Mouse (Mus musculus) CH12.LX (cell line): Measurements from ENCODE around the gene Dnajc7. TPM values are rescaled to one million over a fixed set of nuclear protein-coding genes. Genes with fewer than 3 reads are reported as not detected.
"Not testable (repeated sequence)": the region's sequence is repeated elsewhere in the genome, so short reads cannot be mapped to it uniquely, and the experiment has no call there.

Experiments
- DNase-seq: peaks from one replicate; pipeline ENCODE4 v3.0.0-alpha.2; 2013; ENCODE audit errors: extremely low read depth
- H3K27ac ChIP-seq: 2 replicates; pipeline ENCODE4 v1.5.1; 2012; ENCODE audit warnings: low read depth, mild to moderate bottlenecking, control low read depth, moderate library complexity; ENCODE audit not compliant: insufficient read depth
- H3K27me3 ChIP-seq: replicated peaks from 2 replicates; pipeline ENCODE3; 2012; ENCODE audit warnings: inconsistent platforms
- H3K36me3 ChIP-seq, 2 experiments: replicated peaks in 1 of 2; 2 replicates each; pipeline versions ENCODE3 to v1.6.1; 2012; ENCODE audit warnings: inconsistent platforms in 1 of 2, low read length in 1 of 2, mild to moderate bottlenecking in 1 of 2, mixed read lengths in 1 of 2, moderate library complexity in 1 of 2; ENCODE audit not compliant: control insufficient read depth in 1 of 2, insufficient read depth in 1 of 2
- H3K4me1 ChIP-seq, 2 experiments: 2 replicates each; pipeline ENCODE4 v1.6.1; 2012; ENCODE audit warnings: inconsistent platforms in 1 of 2, moderate library complexity in 1 of 2; ENCODE audit not compliant: insufficient read depth in 2 of 2, control insufficient read depth in 1 of 2
- H3K4me2 ChIP-seq: 2 replicates; pipeline ENCODE4 v1.6.1; 2012; ENCODE audit warnings: low read depth, mild to moderate bottlenecking, control low read depth; ENCODE audit not compliant: poor library complexity, insufficient read depth, severe bottlenecking
- H3K4me3 ChIP-seq, 3 experiments: fragments of 150-350 bp in 1 of 3; sonication (generic) in 1 of 3; replicated peaks in 1 of 3; 2 replicates each; pipeline versions ENCODE3 to v1.5.1; 2011 to 2012; ENCODE audit warnings: low read depth in 2 of 3, low read length in 2 of 3, mild to moderate bottlenecking in 2 of 3, moderate library complexity in 2 of 3, control low read depth in 1 of 3, improper control_type of control experiment in 1 of 3, inconsistent platforms in 1 of 3, mixed read lengths in 1 of 3; ENCODE audit not compliant: poor library complexity in 1 of 3
- H3K79me2 ChIP-seq: replicated peaks from 2 replicates; pipeline ENCODE4 v1.6.1; 2012; ENCODE audit warnings: mild to moderate bottlenecking, moderate library complexity; ENCODE audit not compliant: control insufficient read depth, poor library complexity, insufficient read depth, severe bottlenecking; ENCODE audit errors: extremely low read depth
- H3K9ac ChIP-seq: 2 replicates; pipeline ENCODE4 v1.6.1; 2012; ENCODE audit warnings: low read depth, mild to moderate bottlenecking, control low read depth, moderate library complexity; ENCODE audit not compliant: insufficient read depth
- H3K9me3 ChIP-seq: replicated peaks from 2 replicates; pipeline ENCODE3; 2012; ENCODE audit warnings: low read length, inconsistent platforms, mixed read lengths
- EP300 ChIP-seq: IDR thresholded peaks from 2 replicates; pipeline ENCODE4 v1.6.1; 2011; ENCODE audit warnings: low read length, improper control_type of control experiment
- GABPA ChIP-seq: IDR thresholded peaks from 2 replicates; pipeline ENCODE4 v1.6.1; 2012; ENCODE audit warnings: low read depth, low read length, improper control_type of control experiment, inconsistent platforms; ENCODE audit not compliant: insufficient replicate concordance
- IRF4 ChIP-seq: IDR thresholded peaks from 2 replicates; pipeline ENCODE4 v1.6.1; 2014; ENCODE audit warnings: low read depth, mild to moderate bottlenecking, inconsistent platforms, low read length, improper control_type of control experiment
- MEF2A ChIP-seq: IDR thresholded peaks from 2 replicates; pipeline ENCODE4 v1.6.1; 2014; ENCODE audit warnings: low read depth, mild to moderate bottlenecking, inconsistent platforms, low read length, improper control_type of control experiment, borderline replicate concordance
- MXI1 ChIP-seq: IDR thresholded peaks from 2 replicates; pipeline ENCODE4 v1.6.1; 2011; ENCODE audit warnings: mild to moderate bottlenecking, low read depth, low read length, improper control_type of control experiment
- NRF1 ChIP-seq: IDR thresholded peaks from 2 replicates; pipeline ENCODE4 v1.6.1; 2014; ENCODE audit warnings: low read depth, mild to moderate bottlenecking, inconsistent platforms, low read length, improper control_type of control experiment, moderate library complexity
- TCF12 ChIP-seq: IDR thresholded peaks from 2 replicates; pipeline ENCODE4 v1.6.1; 2014; ENCODE audit warnings: low read depth, mild to moderate bottlenecking, inconsistent platforms, low read length, improper control_type of control experiment
- USF2 ChIP-seq: conservative IDR thresholded peaks from 2 replicates; pipeline ENCODE4 v1.6.1; 2011; ENCODE audit warnings: low read depth, low read length, improper control_type of control experiment
- ZKSCAN1 ChIP-seq: IDR thresholded peaks from 2 replicates; pipeline ENCODE4 v1.6.1; 2012; ENCODE audit warnings: low read depth, inconsistent platforms, low read length, improper control_type of control experiment, borderline replicate concordance
- ZNF384 ChIP-seq: IDR thresholded peaks from 2 replicates; pipeline ENCODE4 v1.6.1; 2012; ENCODE audit warnings: low read depth, low read length, improper control_type of control experiment, inconsistent platforms
- dilution Hi-C: fragments of 300-500 bp; cut with MboI; formaldehyde crosslinking; loops from 2 replicates; pipeline ENCODE4 v1.14.3; 2020; ENCODE audit warnings: low sequenced_read_pairs; ENCODE audit not compliant: extremely low pct_unique_long_range_greater_than_20kb, extremely low pct_ligation_motif_present
- in situ Hi-C: fragments of 300-500 bp; cut with MboI; formaldehyde crosslinking; loops from 3 replicates; pipeline ENCODE4 v1.14.3; 2019; ENCODE audit warnings: low sequenced_read_pairs, low pct_ligation_motif_present, low pct_unique_long_range_greater_than_20kb, mixed read lengths
- polyA plus RNA-seq: library from polyadenylated mRNA; unstranded; fragments of >175 nt; gene quantifications from 2 replicates; pipeline ENCODE4 v1.2.1, GENCODE M21; 2012; ENCODE audit warnings: low read depth; ENCODE audit not compliant: insufficient read length
- total RNA-seq, 2 experiments: library from RNA; depleted of rRNA; stranded (reverse); fragments of 300-350 nt in 1 of 2; fragments of >200 nt in 1 of 2; gene quantifications; 2 replicates each; pipeline ENCODE4 v1.2.3; 2012 to 2014

The Dnajc7 gene
- total and polyA plus RNA-seq, 3 experiments = 123 to 455 (median 249) TPM

DNA sequence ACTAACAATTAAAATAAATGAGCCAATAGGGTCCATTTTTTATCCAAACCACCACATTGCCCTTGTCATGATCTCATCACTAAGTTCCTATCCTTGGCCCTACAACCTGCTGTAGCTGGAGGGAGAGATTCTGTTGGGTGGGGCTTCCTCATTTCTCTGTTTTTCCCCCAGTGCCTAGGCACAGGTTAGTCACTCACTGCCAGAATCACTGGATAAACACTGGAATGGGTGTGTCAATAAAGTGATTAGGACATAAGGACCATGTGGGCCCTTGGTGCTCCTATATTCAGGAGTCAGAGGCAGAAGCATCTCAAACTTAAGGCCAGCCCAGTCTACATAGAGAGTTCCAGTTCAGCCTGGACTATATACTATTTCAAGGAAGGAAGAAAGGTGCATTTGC, 83.5 kb downstream of the Dnajc7 start:
- H3K36me3 ChIP-seq = no peaks in the 10 kb centered on the region
- TF ChIP-seq ZNF384 = no peak
- no peak for TF ChIP-seq ZKSCAN1
- no peak for TF ChIP-seq GABPA
- no peak for TF ChIP-seq TCF12
- no peak for TF ChIP-seq USF2
- TF ChIP-seq, all 38 proteins: peak for 0
- Histone ChIP-seq H3K4me1 (peaks cover 0 to 2% of the 10 kb centered on the region in 2 experiments; a peak in 2 of 4 replicates), H3K9ac (no peak overlapping the region), H3K27me3 (peaks cover 19% of the 10 kb centered on the region), H3K9me3 (peaks cover 17% of the 10 kb centered on the region), H3K27ac (no peak overlapping the region), H3K4me2 (no peak overlapping the region), H3K4me3 (no peak overlapping the region), H3K79me2 (no peaks in the 10 kb centered on the region)
- in situ Hi-C loops = no loop called here
- dilution Hi-C loops = no loop called here
- no peak for DNase-seq

DNA sequence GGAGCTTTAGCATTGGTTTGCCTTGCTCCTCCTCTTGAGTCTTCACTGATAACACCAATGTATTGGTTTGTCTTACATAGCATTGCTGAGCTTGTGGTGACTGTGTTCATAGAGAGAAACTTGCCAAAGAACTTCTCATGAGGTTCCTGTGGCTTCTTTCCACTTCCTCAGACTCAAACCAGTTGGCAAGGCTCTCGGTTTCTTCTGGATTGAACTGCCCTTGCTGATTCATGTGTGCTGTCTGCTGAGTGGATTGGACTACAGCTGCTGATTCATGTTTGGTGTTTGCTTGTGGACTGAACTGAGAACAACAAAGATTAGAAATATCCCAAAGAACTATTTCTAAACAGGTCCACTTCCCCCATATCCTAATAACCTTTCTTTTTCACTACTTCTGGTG, 84.0 kb downstream of the Dnajc7 start:
- Histone ChIP-seq H3K9ac (no peak overlapping the region), H3K9me3 (peaks cover 17% of the 10 kb centered on the region), H3K27ac (no peak overlapping the region), H3K27me3 (peaks cover 19% of the 10 kb centered on the region), H3K4me2 (no peak overlapping the region), H3K79me2 (no peaks in the 10 kb centered on the region), H3K36me3 (no peaks in the 10 kb centered on the region), H3K4me1 (peaks cover 0 to 4% of the 10 kb centered on the region in 2 experiments; a peak in 2 of 4 replicates), H3K4me3 (no peak overlapping the region)
- DNase-seq = no peak
- TF ChIP-seq MEF2A (no peak), EP300 (no peak), IRF4 (no peak), NRF1 (no peak), MXI1 (no peak)
- in situ Hi-C loops = no loop called here
- dilution Hi-C loops = no loop called here

DNA sequence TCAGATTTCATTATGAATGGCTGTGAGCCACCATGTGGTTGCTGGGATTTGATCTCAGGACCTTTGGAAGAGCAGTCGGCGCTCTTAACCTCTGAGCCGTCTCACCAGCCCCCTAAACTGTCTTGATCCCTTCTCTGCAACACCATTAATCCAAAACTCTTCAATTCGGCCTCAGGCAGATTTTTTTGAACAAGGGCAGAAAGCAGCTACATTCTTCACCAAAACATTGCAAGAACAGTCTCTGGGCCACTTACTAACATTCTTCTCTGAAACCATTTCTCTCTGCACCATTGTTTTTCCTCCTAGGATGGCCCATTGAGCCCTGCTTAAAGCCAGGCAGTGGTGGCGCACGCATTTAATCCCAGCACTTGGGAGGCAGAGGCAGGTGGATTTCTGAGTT, 85.1 kb downstream of the Dnajc7 start:
- H3K36me3 ChIP-seq, H3K27ac ChIP-seq, H3K4me3 ChIP-seq, in situ Hi-C loops, H3K4me1 ChIP-seq, H3K9ac ChIP-seq, dilution Hi-C loops, H3K79me2 ChIP-seq, DNase-seq, H3K4me2 ChIP-seq: not testable (repeated sequence)
- Histone ChIP-seq H3K9me3 (peaks cover 17% of the 10 kb centered on the region), H3K27me3 (peaks cover 12% of the 10 kb centered on the region)

DNA sequence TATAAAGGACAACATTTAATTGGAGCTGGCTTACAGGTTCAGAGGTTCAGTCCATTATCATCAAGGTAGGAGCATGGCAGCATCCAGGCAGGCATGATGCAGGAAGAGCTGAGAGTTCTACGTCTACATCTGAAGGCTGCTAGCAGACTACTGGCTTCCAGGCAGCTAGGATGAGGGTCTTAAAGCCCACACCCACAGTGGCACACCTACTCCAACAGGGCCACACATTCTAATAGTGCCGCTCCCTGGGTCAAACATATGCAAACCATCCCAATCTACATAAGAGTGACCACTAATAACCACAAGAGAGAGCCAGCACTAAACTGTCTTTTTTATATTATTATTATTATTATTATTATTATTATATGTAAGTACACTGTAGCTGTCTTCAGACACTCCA, 85.6 kb downstream of the Dnajc7 start:
- peaks cover 10% of the 10 kb centered on the region for H3K27me3 ChIP-seq
- H3K4me2 ChIP-seq, in situ Hi-C loops, DNase-seq, H3K4me1 ChIP-seq, H3K36me3 ChIP-seq, H3K4me3 ChIP-seq, H3K27ac ChIP-seq, dilution Hi-C loops, H3K9ac ChIP-seq, H3K79me2 ChIP-seq: not testable (repeated sequence)
- H3K9me3 ChIP-seq = peaks cover 17% of the 10 kb centered on the region
